Mouse (Mus musculus) heart, adult 2 months (tissue): ENCODE measurements at regions not wholly inside any gene's neighbourhood (a gene's known extent, or its start where the extent isn't known, plus 50 kb on each side); places are given as distances from the start of the nearest gene placed in this dataset.

Experiments
- CTCF ChIP-seq: fragments of 200-600 bp; IDR thresholded peaks from 2 replicates; pipeline ENCODE4 v1.8.1; 2022; ENCODE audit warnings: antibody characterized with exemption, mild to moderate bottlenecking, moderate library complexity
- POLR2A ChIP-seq: fragments of 200-500 bp; IDR thresholded peaks from 2 replicates; pipeline ENCODE4 v1.6.1; 2011; ENCODE audit warnings: mild to moderate bottlenecking, low read depth, low read length, control low read depth; ENCODE audit not compliant: insufficient read depth

- no peak for TF ChIP-seq POLR2A
- no peak for TF ChIP-seq CTCF
Measured at GRCm38 (mm10) chr9:101552789-101553188, 301.2 kb upstream of the Ppp2r3a start.
